Mouse (Mus musculus) neural tube, embryonic 12.5 days (tissue): ENCODE data around the gene Gprin1. TPM values are rescaled to one million over a fixed set of nuclear protein-coding genes. Genes with fewer than 3 reads are reported as not detected.

Experiments used
- ATAC-seq: fragments of 200-750 bp; cut with Nextera tagmentation; 2 replicates; pipeline ENCODE4 v1.8.0; 2017; ENCODE audit warnings: low read depth, mild to moderate bottlenecking, moderate TSS enrichment, moderate library complexity; ENCODE audit not compliant: low FRiP score
- H3K27ac ChIP-seq: fragments of 300-500 bp; sonication (generic); 2 replicates; pipeline ENCODE4 v1.5.1; 2016
- H3K27me3 ChIP-seq: fragments of 300-500 bp; sonication (generic); replicated peaks from 2 replicates; pipeline ENCODE4 v1.6.1; 2016; ENCODE audit warnings: mild to moderate bottlenecking
- H3K36me3 ChIP-seq: fragments of 300-500 bp; sonication (generic); 2 replicates; pipeline ENCODE4 v1.6.1; 2016; ENCODE audit warnings: mild to moderate bottlenecking
- H3K4me1 ChIP-seq: fragments of 300-500 bp; sonication (generic); 2 replicates; pipeline ENCODE4 v1.6.1; 2016
- H3K4me2 ChIP-seq: fragments of 300-500 bp; sonication (generic); replicated peaks from 2 replicates; pipeline ENCODE4 v1.6.1; 2016; ENCODE audit warnings: mild to moderate bottlenecking
- H3K4me3 ChIP-seq: fragments of 300-500 bp; sonication (generic); 2 replicates; pipeline ENCODE4 v1.5.1; 2016
- H3K9ac ChIP-seq: fragments of 300-500 bp; sonication (generic); 2 replicates; pipeline ENCODE4 v1.6.1; 2016; ENCODE audit warnings: mild to moderate bottlenecking
- H3K9me3 ChIP-seq: fragments of 300-500 bp; sonication (generic); 2 replicates; pipeline ENCODE4 v1.6.1; 2016; ENCODE audit warnings: mild to moderate bottlenecking
- WGBS: fragments of 180-500 bp; shearing (Covaris S2); methylation state at CpG from one replicate; pipeline ENCODE4 v1.1.7; 2016; 5-methylcytosine and 5-hydroxymethylcytosine counted together
- polyA plus RNA-seq: library from polyadenylated mRNA; unstranded; fragments of >200 nt; fragmentation: Nextera tagmentation; extraction: Ambion mirVana; gene quantifications from 2 replicates; pipeline ENCODE4 v1.2.1, GENCODE M21; 2016

Gprin1 gene
- polyA plus RNA-seq, 1 experiment from 2014 or later = 37.6 TPM

- no peaks in the 10 kb centered on the region for H3K4me1 ChIP-seq
- no peak within 1 kb of the TSS for H3K27ac ChIP-seq
- no peak within 1 kb of the TSS for H3K9ac ChIP-seq
- WGBS = 87% methylated on average over 4 of the region's 4 CpGs
- H3K4me2 ChIP-seq = no peak within 1 kb of the TSS
- H3K9me3 ChIP-seq = no peaks in the 10 kb centered on the region
- H3K4me3 ChIP-seq = no peak within 1 kb of the TSS
- no peak for ATAC-seq
- H3K36me3 ChIP-seq = no peaks in the 10 kb centered on the region
- no peaks in the 10 kb centered on the region for H3K27me3 ChIP-seq
Observed at GRCm38 (mm10) chr13:54783698-54784097, 34.0 kb upstream of the Gprin1 start, which contains the start of gene Eif4e1b. TSS of gene Eif4e1b (plus strand) at chr13:54783998.

- no peaks in the 10 kb centered on the region for H3K27me3 ChIP-seq
- no peaks in the 10 kb centered on the region for H3K4me1 ChIP-seq
- no peak overlapping the region for H3K27ac ChIP-seq
- no peak overlapping the region for H3K9ac ChIP-seq
- ATAC-seq = no peak
- WGBS = 34% methylated on average over 2 of the region's 2 CpGs
- H3K36me3 ChIP-seq = no peaks in the 10 kb centered on the region
- no peak overlapping the region for H3K4me3 ChIP-seq
- no peaks in the 10 kb centered on the region for H3K9me3 ChIP-seq
- H3K4me2 ChIP-seq = no peak overlapping the region
Observed at GRCm38 (mm10) chr13:54783235-54783634, 33.6 kb upstream of the Gprin1 start.

- Histone ChIP-seq H3K4me2 (no peak overlapping the region), H3K9me3 (no peaks in the 10 kb centered on the region), H3K27ac (no peak overlapping the region), H3K36me3 (no peaks in the 10 kb centered on the region), H3K27me3 (no peaks in the 10 kb centered on the region), H3K9ac (no peak overlapping the region), H3K4me1 (no peaks in the 10 kb centered on the region), H3K4me3 (no peak overlapping the region)
- WGBS = 90% methylated on average over 3 of the region's 3 CpGs
- ATAC-seq = no peak
Observed at GRCm38 (mm10) chr13:54781086-54781485, 31.4 kb upstream of the Gprin1 start.

GRCm38 (mm10) chr13:54780592-54780991 lies 30.9 kb upstream of the Gprin1 start:
- ATAC-seq = no peak
- Histone ChIP-seq H3K4me2 (no peak overlapping the region), H3K9me3 (no peaks in the 10 kb centered on the region), H3K36me3 (no peaks in the 10 kb centered on the region), H3K4me3 (no peak overlapping the region), H3K9ac (no peak overlapping the region), H3K27me3 (no peaks in the 10 kb centered on the region), H3K27ac (no peak overlapping the region), H3K4me1 (no peaks in the 10 kb centered on the region)
- 83% methylated on average over 3 of the region's 3 CpGs for WGBS

- Histone ChIP-seq H3K4me1 (peaks cover 14% of the 10 kb centered on the region), H3K4me2 (no peak overlapping the region), H3K27me3 (peaks cover 53% of the 10 kb centered on the region), H3K4me3 (no peak overlapping the region), H3K9ac (no peak overlapping the region), H3K27ac (no peak overlapping the region), H3K36me3 (no peaks in the 10 kb centered on the region), H3K9me3 (no peaks in the 10 kb centered on the region)
- ATAC-seq = no peak
- WGBS = 83% methylated on average over 4 of the region's 4 CpGs
Observed at GRCm38 (mm10) chr13:54767012-54767411, 17.3 kb upstream of the Gprin1 start.

DNA sequence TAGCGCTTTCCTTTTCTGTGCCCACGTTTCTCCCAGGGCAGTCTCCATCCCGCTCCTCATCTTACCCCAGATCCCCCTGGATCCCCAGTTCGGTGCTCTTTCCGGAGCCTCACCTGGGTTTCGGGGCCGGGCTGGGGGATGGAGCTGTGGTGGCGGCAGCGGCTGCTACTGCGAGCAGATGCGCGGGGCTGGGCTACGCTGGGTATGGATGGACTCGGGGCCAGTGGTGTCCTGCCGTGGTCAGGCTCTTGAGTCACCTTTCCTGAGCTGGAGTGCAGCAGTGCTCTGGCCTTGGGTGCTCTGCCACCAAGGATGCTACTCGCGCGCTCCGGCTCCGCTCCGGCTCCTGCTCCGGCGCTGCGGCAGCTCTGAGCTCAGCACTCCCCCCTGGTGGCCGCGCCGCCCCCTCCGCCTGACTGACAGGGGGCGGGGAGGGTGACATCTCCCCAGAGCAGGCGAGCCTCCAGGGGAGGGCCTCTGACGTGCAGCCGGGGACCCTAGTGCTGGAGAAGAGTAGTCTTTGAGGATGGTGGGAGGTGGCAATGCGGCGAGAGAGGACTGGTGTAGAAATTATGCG lies 16.6 kb upstream of the Gprin1 start, which contains the start of gene Sncb:
TSS of gene Sncb (minus strand) at position 404 of the 577 bp plus-strand sequence.
- H3K27me3 ChIP-seq = peaks cover 53% of the 10 kb centered on the region
- H3K4me3 ChIP-seq = peak within 1 kb of the TSS; percentile 41
- H3K27ac ChIP-seq = no peak within 1 kb of the TSS
- H3K4me1 ChIP-seq = peaks cover 14% of the 10 kb centered on the region
- H3K9me3 ChIP-seq = no peaks in the 10 kb centered on the region
- peak within 1 kb of the TSS; percentile 77 for H3K4me2 ChIP-seq
- H3K36me3 ChIP-seq = no peaks in the 10 kb centered on the region
- peak; percentile 75 for ATAC-seq
- peak within 1 kb of the TSS; percentile 44 for H3K9ac ChIP-seq
- WGBS = under 1% methylated on average over 35 of the region's 35 CpGs

DNA sequence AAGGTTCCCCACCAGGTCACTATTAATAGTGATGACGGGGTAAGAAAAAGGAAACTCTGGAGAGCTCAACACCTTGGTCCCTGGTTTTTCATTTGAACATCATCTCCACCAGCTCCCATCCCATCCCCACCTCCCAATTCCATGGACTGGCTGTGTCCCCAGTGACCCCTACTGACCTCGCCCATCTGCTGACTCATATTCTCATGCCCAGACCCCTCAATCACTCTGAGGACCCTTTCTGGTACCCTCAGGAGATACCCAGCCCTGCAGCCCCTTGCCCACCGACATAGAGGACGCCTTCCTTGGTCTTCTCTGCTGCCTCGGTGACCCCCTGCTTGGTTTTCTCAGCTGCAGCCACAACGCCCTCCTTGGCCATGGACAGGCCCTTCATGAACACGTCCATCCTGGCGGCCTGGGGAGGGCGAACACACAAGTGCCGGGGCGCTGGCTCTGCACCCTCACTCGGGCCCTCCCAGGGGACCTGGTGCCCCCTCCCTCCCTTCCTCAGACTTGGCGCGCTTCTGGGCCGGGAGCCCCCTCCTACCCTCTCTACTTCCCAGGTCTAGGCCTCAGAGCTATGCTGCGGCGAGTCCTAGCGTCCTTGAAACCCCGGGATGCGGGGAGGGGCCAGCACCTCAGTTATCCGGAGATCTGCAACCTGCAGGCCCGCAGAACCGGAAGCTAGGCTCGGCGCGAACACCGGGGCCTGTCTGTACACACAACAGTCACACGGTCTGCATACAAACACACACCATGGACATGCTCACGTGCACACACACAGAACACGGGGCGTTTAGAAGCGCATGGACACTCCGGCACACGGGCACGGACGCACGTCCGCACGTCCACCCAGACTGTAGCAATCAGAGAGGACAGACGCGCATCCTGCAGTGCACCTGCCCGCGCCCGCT lies 15.9 kb upstream of the Gprin1 start:
- Histone ChIP-seq H3K4me1 (peaks cover 14% of the 10 kb centered on the region), H3K27ac (no peak overlapping the region), H3K36me3 (no peaks in the 10 kb centered on the region), H3K9me3 (no peaks in the 10 kb centered on the region), H3K27me3 (peaks cover 56% of the 10 kb centered on the region), H3K9ac (peak overlapping the region; percentile 44), H3K4me3 (peak overlapping the region; percentile 41), H3K4me2 (peak overlapping the region; percentile 77)
- peak; percentile 61; the same call in 1 of the 2 replicates for ATAC-seq
- 4% methylated on average over 44 of the region's 44 CpGs for WGBS

DNA sequence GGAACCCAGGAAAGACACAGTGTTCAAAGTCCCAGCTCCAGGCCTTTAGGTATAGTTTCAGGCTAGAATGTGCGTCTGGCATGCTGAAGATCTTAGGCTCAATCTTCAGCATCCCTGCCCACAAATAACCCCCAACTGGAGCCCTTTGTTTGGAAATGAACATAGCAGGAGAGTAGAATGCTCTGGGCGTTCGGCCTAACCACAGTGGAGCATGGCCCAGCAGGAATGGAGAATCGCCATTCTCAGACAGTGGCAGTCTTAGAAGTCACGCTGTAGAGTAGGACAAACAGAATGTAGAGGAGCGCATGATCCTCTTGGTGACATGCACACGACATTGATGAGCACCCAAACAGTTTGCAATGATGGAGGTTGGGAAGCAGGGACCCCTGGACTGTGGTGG lies 11.2 kb upstream of the Gprin1 start:
- Histone ChIP-seq H3K4me2 (no peak overlapping the region), H3K9me3 (no peaks in the 10 kb centered on the region), H3K27me3 (peaks cover 38% of the 10 kb centered on the region), H3K4me3 (no peak overlapping the region), H3K27ac (no peak overlapping the region), H3K4me1 (peaks cover 40% of the 10 kb centered on the region), H3K9ac (no peak overlapping the region), H3K36me3 (no peaks in the 10 kb centered on the region)
- WGBS = 80% methylated on average over 7 of the region's 7 CpGs
- ATAC-seq = no peak

DNA sequence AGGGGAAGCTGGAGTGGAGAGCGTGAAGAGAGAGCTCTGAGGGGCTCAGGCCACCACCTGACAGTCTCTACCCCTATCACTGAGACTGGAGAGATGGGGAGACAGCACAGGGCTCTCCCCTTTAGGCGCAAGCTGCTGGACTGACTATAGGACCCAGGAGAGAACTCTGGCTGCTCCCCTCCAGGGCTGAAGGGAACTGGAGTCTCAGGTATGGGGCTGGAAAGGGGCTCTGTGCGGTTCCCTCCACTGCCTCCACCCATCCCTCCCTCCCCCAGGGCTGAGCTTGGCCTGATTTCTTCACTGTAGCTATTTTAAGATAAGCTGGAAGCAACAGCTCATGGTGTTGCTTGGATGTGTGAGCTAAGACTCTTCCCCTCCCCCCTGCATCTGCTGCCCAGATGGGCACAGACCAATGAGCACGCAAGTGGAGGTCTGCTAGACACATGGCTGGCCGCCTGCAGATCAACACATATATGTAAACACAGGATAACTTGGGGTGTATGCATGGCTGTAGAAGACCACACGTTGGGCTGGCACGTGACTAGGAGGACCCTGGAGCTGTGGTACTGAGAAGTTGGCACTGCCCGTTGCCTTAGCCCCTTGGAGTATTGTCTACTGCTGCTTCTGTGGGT lies 10.6 kb upstream of the Gprin1 start:
- Histone ChIP-seq H3K9ac (no peak overlapping the region), H3K36me3 (no peaks in the 10 kb centered on the region), H3K27me3 (peaks cover 32% of the 10 kb centered on the region), H3K4me3 (no peak overlapping the region), H3K4me1 (peaks cover 40% of the 10 kb centered on the region), H3K27ac (no peak overlapping the region), H3K9me3 (no peaks in the 10 kb centered on the region), H3K4me2 (no peak overlapping the region; the same call in 1 of the 2 replicates)
- WGBS = 66% methylated on average over 8 of the region's 8 CpGs
- no peak for ATAC-seq

- Histone ChIP-seq H3K27me3 (peaks cover 24% of the 10 kb centered on the region), H3K4me1 (peaks cover 46% of the 10 kb centered on the region), H3K9ac (peak overlapping the region; percentile 47; the same call in 1 of the 2 replicates), H3K27ac (no peak overlapping the region), H3K4me3 (no peak overlapping the region), H3K9me3 (no peaks in the 10 kb centered on the region), H3K36me3 (no peaks in the 10 kb centered on the region), H3K4me2 (peak overlapping the region; percentile 81)
- WGBS = 6% methylated on average over 7 of the region's 7 CpGs
- 0 out of 2 replicates have a peak, but pooled peaks have one; percentile 3 for ATAC-seq
Observed at GRCm38 (mm10) chr13:54759496-54759895, 9.8 kb upstream of the Gprin1 start.

DNA sequence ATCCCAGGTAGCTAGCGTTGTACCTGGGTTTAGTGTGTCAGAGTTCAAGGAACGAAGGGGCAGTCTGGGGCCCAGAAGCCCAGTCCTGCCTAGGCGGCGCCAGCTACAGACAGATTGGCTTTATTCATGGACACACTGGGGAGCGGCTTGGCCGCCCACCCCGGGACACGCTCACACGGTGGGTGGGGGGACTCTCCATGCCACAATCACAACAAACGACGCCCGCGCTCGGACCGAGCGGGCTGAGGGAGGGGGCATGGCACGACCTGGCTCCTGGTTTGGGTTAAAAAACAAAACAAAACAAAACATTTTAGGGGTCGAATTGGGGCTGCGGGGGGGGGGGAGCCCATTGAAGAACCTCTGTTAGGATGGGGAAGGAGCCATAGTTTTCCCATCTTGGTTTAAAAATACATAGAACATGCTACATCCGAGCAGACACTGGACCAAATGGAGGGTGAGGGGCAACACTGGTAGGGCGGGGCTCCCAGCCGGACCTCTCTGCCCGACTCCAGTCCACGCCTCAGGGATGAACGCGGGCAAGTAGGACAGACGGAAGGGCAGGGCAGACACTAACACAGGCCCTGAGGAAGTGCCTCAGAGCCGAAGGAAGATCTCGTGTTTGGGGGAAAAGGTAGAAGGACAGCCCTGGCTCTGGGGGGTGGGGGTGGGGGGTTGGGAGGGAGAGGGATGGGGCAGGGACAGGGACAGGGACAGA lies 9.2 kb upstream of the Gprin1 start:
- Histone ChIP-seq H3K4me3 (peak overlapping the region; percentile 40), H3K27me3 (peaks cover 18% of the 10 kb centered on the region), H3K27ac (no peak overlapping the region), H3K4me1 (peaks cover 48% of the 10 kb centered on the region), H3K9ac (peak overlapping the region; percentile 47), H3K36me3 (no peaks in the 10 kb centered on the region), H3K9me3 (no peaks in the 10 kb centered on the region), H3K4me2 (peak overlapping the region; percentile 81)
- ATAC-seq = peak; percentile 11; the same call in 1 of the 2 replicates
- WGBS = 1% methylated on average over 29 of the region's 29 CpGs
